Mouse (Mus musculus): ENCODE results near the gene Rarb.
A peak's percentile ranks its signal among the peaks of the same experiment; 100 is the strongest.
"Not testable (repeated sequence)": the region's sequence is repeated elsewhere in the genome, so short reads cannot be mapped to it uniquely, and the experiment has no call there.

The Rarb gene

GRCm38 (mm10) chr14:16818602-16819250 lies at the start of gene Rarb:
TSS of gene Rarb (minus strand) at chr14:16819156.
- peak; percentile 30 to 31 for DNase-seq

GRCm38 (mm10) chr14:16842036-16842435 lies 23.1 kb upstream of the Rarb start:
- no peak for DNase-seq

- DNase-seq: no peak
Measured at GRCm38 (mm10) chr14:16841597-16841989, 22.6 kb upstream of the Rarb start.

GRCm38 (mm10) chr14:16840951-16841596 lies 22.1 kb upstream of the Rarb start:
- peak; percentile 28 to 38 for DNase-seq

- DNase-seq: no peak
Measured at GRCm38 (mm10) chr14:16840135-16840534, 21.2 kb upstream of the Rarb start.

GRCm38 (mm10) chr14:16815096-16815741 lies 3.7 kb downstream of the Rarb start:
- DNase-seq: no peak

GRCm38 (mm10) chr14:16806155-16806554 lies 12.8 kb downstream of the Rarb start:
- DNase-seq: no peak

GRCm38 (mm10) chr14:16790161-16790560 lies 28.8 kb downstream of the Rarb start:
- no peak for DNase-seq

GRCm38 (mm10) chr14:16781942-16782541 lies 36.9 kb downstream of the Rarb start:
- no peak for DNase-seq

GRCm38 (mm10) chr14:16776723-16777381 lies 42.1 kb downstream of the Rarb start:
- no peak for DNase-seq

- DNase-seq: no peak
Measured at GRCm38 (mm10) chr14:16772927-16773326, 46.0 kb downstream of the Rarb start.

- DNase-seq: no peak
Measured at GRCm38 (mm10) chr14:16765891-16766290, 53.1 kb downstream of the Rarb start.

GRCm38 (mm10) chr14:16762773-16763172 lies 56.2 kb downstream of the Rarb start:
- peak; percentile 18 to 47 for DNase-seq

- DNase-seq: no peak
Measured at GRCm38 (mm10) chr14:16758773-16759434, 60.1 kb downstream of the Rarb start.

- DNase-seq: not testable (repeated sequence)
Measured at GRCm38 (mm10) chr14:16755601-16756000, 63.4 kb downstream of the Rarb start.

GRCm38 (mm10) chr14:16752648-16753047 lies 66.3 kb downstream of the Rarb start:
- no peak for DNase-seq

GRCm38 (mm10) chr14:16746982-16747578 lies 71.9 kb downstream of the Rarb start:
- DNase-seq: no peak

- DNase-seq: no peak
Measured at GRCm38 (mm10) chr14:16740982-16741739, 77.8 kb downstream of the Rarb start.

GRCm38 (mm10) chr14:16738538-16738937 lies 80.4 kb downstream of the Rarb start:
- DNase-seq: no peak

- no peak for DNase-seq
Measured at GRCm38 (mm10) chr14:16737781-16738180, 81.2 kb downstream of the Rarb start.

- peak; percentile 8 to 23 for DNase-seq
Measured at GRCm38 (mm10) chr14:16735331-16736012, 83.5 kb downstream of the Rarb start.

All from kidney, postnatal 4 days (tissue).